Mouse (Mus musculus) 416B (cell line): Measurements from ENCODE around the gene Gm10358.
"Not testable (repeated sequence)": the region's sequence is repeated elsewhere in the genome, so short reads cannot be mapped to it uniquely, and the experiment has no call there.

Source experiments
- DNase-seq: peaks from one replicate; pipeline ENCODE4 v3.0.0; 2011; ENCODE audit warnings: low read depth

Gene Gm10358

DNA sequence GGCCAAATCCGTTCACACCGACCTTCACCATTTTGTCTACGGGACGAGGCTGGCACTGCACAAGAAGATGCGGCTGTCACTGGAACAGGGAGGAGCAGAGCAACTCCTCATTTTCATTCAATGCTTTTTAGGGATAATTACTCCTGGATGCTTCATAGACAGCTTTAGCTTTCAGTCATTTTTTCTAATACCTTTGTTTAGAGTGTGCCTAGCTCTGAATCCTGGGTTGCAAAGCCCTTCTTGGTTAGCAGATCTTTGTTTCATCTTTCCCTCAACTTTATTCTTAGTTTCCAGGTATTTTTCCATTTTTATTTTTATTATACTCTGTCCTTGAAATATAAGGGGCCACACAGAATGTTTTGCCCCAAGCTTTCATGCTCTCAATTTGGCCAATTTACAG is at the start of gene Gm10358:
TSS of gene Gm10358 (minus strand) at position 101 of the 400 bp plus-strand sequence.
- DNase-seq: no peak

DNA sequence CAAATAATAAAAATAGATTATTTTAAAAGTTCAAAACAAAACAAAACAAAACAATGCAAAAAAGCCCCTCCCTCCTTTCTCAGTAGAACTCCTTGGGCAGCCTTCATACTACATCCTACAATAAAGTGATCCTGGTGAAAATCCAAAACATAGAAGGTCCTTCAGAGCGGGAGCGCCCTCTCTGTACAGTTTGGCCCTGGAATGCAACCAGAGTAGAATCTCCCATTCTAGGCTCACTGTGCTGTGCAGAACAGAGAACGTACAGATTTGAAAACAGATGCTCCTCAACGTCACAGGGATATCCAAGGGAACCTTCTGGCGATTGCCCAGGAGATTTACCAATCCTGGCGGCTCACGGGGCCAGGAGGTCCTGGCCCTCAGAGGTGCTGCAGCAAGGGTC is 42.0 kb upstream of the Gm10358 start, which contains the start of gene Iqcm:
TSS of gene Iqcm (plus strand) at position 301 of the 400 bp plus-strand sequence.
- no peak for DNase-seq

DNA sequence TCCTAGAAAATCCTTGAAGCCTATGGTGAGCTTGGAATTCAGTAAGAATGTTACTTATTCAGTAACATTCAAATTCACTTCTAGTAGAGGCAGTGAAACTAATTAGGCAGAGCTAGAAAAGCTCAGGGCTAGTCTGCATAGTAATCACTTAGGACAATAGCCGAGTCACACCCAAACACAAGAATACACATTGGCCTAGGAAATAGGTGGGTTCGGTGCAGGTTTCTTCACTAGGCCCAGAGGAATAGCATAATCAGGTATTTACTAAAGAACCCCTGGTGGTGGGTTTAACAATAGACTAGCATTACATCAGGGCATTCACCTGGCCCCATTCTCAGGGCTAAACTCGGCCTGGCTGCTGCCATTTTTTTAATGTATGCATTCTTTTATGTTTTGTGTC is 9.3 kb upstream of the Gm10358 start:
- DNase-seq: not testable (repeated sequence)

DNA sequence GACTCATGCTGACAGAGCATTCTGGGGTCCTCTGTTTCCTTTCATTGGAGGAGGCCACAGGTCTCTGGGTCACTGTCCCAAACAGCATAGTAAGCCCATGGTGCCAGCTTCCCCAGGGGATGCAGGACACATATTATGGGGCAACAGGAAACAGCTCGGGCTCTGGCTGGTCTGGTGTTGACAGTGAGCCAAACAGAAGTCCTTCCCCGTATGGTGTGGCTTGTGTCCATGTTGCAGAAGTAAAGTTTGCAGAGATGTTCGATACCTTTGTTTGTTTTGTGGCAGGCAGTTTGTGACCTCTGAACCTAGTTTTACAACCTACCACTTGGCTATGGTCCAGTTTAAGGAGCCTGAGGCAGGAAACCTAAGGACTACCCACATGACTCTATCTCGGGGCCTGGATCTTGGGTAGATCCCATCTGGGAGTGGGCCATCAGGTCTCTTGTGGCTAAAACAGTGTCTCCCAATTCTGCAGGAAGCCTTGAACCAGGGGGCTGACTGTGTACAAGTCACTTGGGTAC is 21.6 kb downstream of the Gm10358 start:
- no peak for DNase-seq

DNA sequence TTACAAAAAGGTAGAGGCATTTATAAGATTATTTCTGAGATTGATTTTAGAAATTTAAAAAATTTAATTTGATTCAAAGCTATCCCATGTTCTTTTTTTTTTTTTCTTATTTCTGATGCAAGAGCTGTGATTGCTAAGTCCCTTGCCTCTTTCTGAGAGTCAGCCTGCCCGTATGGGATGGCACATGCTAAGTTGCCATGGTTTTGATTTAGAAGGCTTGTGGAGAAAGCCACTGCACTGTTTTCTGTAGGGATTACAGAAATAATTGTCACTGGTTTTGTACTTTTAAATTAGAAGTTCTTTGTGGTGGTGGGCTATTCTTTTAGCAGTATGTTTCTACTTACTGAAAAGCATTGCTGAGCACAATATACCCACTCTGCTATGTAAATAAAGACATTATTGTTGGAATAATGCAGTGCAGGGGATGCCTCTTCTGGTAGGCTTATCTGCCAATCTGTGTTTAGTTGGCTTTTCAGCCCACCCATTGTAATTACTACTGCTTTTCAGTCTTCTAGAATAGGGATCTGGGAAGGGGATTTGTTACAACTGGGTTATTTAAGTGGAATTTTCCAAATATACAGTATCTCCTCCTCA is 30.8 kb downstream of the Gm10358 start:
- no peak for DNase-seq

DNA sequence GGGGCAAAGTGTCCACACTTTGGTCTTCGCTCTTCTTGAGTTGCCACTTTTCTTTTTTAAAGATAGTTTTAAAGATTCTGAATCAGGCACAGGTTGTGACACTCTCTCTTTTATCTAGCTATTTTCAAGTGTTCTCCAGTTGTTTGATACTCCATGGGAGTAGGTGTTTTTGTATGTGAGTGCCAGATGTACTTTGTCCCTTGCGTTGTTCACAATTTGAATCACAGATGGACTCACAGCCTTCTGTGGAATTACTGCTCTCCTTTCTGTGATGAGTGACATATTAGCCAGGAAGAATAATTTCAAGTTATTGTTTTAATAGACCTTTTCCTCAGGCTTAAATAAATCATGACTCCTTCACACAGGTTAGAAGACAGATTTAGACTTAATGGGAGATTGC is 34.4 kb downstream of the Gm10358 start:
- DNase-seq: no peak
